Mouse (Mus musculus): ENCODE data around the gene Arpc1b. TPM values are rescaled to one million over a fixed set of nuclear protein-coding genes. Genes with fewer than 3 reads are reported as not detected.

Arpc1b gene
- total RNA-seq, 2 experiments from 2014 or later = 14.5 to 19.8 TPM

DNA sequence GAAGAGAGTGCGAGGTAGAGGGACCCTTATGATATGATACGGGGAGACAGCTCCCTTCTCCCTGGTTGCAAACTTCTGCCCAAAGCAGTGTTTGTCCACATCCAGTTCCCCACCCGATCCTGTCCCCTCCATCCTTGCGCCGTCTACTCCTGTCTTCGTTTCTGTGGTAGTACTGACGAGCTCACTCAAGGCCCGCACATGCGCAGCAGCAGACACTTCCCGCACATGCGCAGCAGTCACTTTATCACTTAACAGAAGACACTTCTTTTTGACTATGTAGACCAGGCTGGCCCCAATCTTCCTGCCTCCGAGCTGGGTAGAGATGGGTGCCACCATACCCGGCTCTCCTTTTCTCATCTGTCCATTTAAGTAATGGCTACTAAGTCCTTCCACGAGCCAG lies 47.3 kb downstream of the Arpc1b start:
- DNase-seq (ENCODE audit: low spot score in 2 of 2) = no peak

GRCm38 (mm10) chr5:145164710-145165109 lies 50.7 kb downstream of the Arpc1b start:
- DNase-seq (ENCODE audit: low spot score in 2 of 2) = no peak

DNA sequence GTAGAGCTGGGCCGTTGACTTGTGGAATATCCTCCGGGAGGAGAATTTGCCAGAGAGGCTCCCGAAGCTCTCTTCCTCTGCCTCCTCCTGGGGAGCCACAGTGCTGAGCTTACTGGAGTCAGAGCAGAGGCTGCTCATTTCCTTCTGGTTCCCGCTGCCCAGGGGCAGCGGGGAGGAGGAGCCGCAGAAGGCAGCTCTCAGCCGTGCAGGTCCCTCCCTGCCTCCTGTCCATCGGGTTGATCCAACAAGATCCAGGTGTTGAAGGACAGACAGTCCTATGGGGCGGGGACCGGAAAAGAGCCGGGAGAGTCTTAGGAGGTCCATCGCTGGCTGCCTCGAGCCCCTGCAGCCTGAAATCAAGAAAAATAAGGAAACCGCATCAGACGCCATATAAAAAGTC lies 51.2 kb downstream of the Arpc1b start:
- no peak for DNase-seq (ENCODE audit: low spot score in 2 of 2)

- DNase-seq (ENCODE audit: low spot score in 2 of 2) = peak; percentile 99
These were observed 52.7 kb downstream of the Arpc1b start, which contains the start of the genes Ptcd1 and Cpsf4 for GRCm38 (mm10) chr5:145166536-145167305. TSS of gene Ptcd1 (minus strand) at chr5:145167108. TSS of gene Cpsf4 (plus strand) at chr5:145167213.

DNA sequence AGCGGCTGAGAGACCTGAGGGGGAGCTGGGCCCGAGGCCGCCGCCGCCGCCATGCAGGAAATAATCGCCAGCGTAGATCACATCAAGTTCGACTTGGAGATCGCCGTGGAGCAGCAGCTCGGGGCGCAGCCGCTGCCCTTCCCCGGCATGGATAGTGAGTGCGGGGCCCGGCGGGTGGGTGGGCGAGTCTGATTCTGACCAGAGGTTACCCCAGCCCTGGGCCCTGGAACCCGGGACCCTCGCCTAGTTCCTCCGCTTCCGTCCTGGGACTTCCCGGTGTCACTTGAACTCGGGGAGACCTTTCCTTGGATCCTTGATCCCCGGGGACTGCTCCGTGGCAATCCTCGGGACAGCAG lies 53.3 kb downstream of the Arpc1b start:
- DNase-seq (ENCODE audit: low spot score in 2 of 2) = no peak

DNA sequence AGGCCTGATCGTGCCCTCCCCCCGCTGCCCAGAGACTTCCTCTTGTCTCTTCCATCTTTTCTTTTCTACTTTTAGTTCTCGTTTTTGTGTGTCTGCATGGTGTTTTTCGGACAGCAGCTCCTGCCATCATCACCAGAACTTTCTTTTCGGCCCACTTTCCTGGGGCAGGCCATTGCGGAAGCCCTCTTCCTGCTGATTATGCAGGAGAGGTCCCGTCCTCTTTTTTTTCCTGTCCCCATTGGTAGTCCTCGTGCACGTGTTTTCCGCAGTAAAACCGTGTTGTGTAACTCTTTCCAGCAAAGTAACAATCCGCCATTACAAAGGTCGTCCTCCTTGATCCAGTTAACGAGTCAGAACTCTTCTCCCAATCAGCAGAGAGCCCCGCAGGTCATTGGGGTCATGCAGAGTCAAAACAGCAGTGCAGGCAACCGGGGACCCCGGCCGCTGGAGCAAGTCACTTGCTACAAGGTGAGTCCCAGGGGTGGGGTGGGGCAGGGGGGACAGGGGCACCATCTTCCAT lies 64.5 kb downstream of the Arpc1b start:
- DNase-seq (ENCODE audit: low spot score in 2 of 2) = no peak

Other genes starting within 250 kb of the Arpc1b start
- gene Smurf1, start 148.4 kb upstream of the Arpc1b start, total RNA-seq (2021) = 10 to 100 TPM; 37.9 to 38.7 TPM
- gene Gm4871, start 81.5 kb upstream of the Arpc1b start, total RNA-seq (2021) = not detected
- gene 1700018F24Rik, start 71.2 kb upstream of the Arpc1b start, total RNA-seq (2021) = not detected
- 100 to 1,000 TPM; 199 to 210 TPM for gene Arpc1a, start 30.4 kb upstream of the Arpc1b start, total RNA-seq (2021)
- not detected for gene Kpna7, start 30.2 kb upstream of the Arpc1b start, total RNA-seq (2021)
- 10 to 100 TPM; 91.3 to 96.3 TPM for gene Pdap1, start 26.0 kb downstream of the Arpc1b start, total RNA-seq (2021)
- gene Bud31, start 26.1 kb downstream of the Arpc1b start, total RNA-seq (2021) = 10 to 100 TPM; 75.7 to 78.8 TPM
- gene Ptcd1, start 52.9 kb downstream of the Arpc1b start, total RNA-seq (2021) = 10 to 100 TPM; 21.5 to 22.4 TPM
- gene Cpsf4, start 53.0 kb downstream of the Arpc1b start, total RNA-seq (2021) = 10 to 100 TPM; 19.9 to 25.1 TPM
- 100 to 1,000 TPM; 223 to 245 TPM for gene Atp5j2, start 77.8 kb downstream of the Arpc1b start, total RNA-seq (2021)
- 10 to 100 TPM; 11.8 to 15.8 TPM for gene Zkscan14, start 87.7 kb downstream of the Arpc1b start, total RNA-seq (2021)
- 1 to 10 TPM; 9.4 to 9.5 TPM for gene Zkscan5, start 90.3 kb downstream of the Arpc1b start, total RNA-seq (2021)
- 10 to 100 TPM; 30.0 to 33.0 TPM for gene Zfp655, start 117.5 kb downstream of the Arpc1b start, total RNA-seq (2021)
- gene Zscan25, start 166.3 kb downstream of the Arpc1b start, total RNA-seq (2021) = 10 to 100 TPM; 19.6 to 22.9 TPM
- not detected for gene Cyp3a57, start 231.1 kb downstream of the Arpc1b start, total RNA-seq (2021)